Mouse (Mus musculus) MEL (cell line): ENCODE measurements around the gene Brinp3. TPM values are rescaled to one million over a fixed set of nuclear protein-coding genes. Genes with fewer than 3 reads are reported as not detected.
A peak's percentile ranks its signal among the peaks of the same experiment; 100 is the strongest.

Source experiments
- DNase-seq: peaks from one replicate; pipeline ENCODE4 v3.0.0; 2011; ENCODE audit warnings: low read depth, low spot score
- H3K27ac ChIP-seq: 2 replicates; pipeline ENCODE4 v1.5.1; 2012; ENCODE audit warnings: low read depth, mild to moderate bottlenecking, control low read depth, low read length, moderate library complexity; ENCODE audit not compliant: control insufficient read depth
- H3K27me3 ChIP-seq, 2 experiments: fragments of 150-350 bp in 1 of 2; sonication (generic) in 1 of 2; 2 replicates each; pipeline ENCODE4 v1.6.1; 2012; ENCODE audit warnings: low read length in 2 of 2, mild to moderate bottlenecking in 2 of 2, improper control_type of control experiment in 1 of 2, moderate library complexity in 1 of 2; ENCODE audit not compliant: insufficient read depth in 2 of 2, control insufficient read depth in 1 of 2
- H3K36me3 ChIP-seq, 2 experiments: 2 replicates each; pipeline ENCODE4 v1.6.1; 2012 to 2014; ENCODE audit warnings: low read length in 2 of 2, improper control_type of control experiment in 1 of 2, inconsistent platforms in 1 of 2, mild to moderate bottlenecking in 1 of 2; ENCODE audit not compliant: insufficient read depth in 2 of 2, control insufficient read depth in 1 of 2
- H3K4me1 ChIP-seq, 2 experiments: fragments of 150-350 bp in 1 of 2; sonication (generic) in 1 of 2; 2 replicates each; pipeline ENCODE4 v1.6.1; 2012; ENCODE audit warnings: low read length in 2 of 2, improper control_type of control experiment in 1 of 2, mild to moderate bottlenecking in 1 of 2; ENCODE audit not compliant: insufficient read depth in 2 of 2, control insufficient read depth in 1 of 2
- H3K4me3 ChIP-seq, 2 experiments: fragments of 150-350 bp in 1 of 2; sonication (generic) in 1 of 2; 2 replicates each; pipeline ENCODE4 v1.5.1; 2012; ENCODE audit warnings: low read depth in 2 of 2, low read length in 2 of 2, mild to moderate bottlenecking in 2 of 2, moderate library complexity in 2 of 2, control low read depth in 1 of 2, improper control_type of control experiment in 1 of 2; ENCODE audit not compliant: control insufficient read depth in 1 of 2, insufficient read depth in 1 of 2
- H3K79me2 ChIP-seq: 2 replicates; pipeline ENCODE4 v1.6.1; 2012; ENCODE audit warnings: mild to moderate bottlenecking, low read length, moderate library complexity; ENCODE audit not compliant: control insufficient read depth, poor library complexity, insufficient read depth
- H3K9ac ChIP-seq: 2 replicates; pipeline ENCODE4 v1.6.1; 2012; ENCODE audit warnings: low read depth, mild to moderate bottlenecking, control low read depth, low read length, moderate library complexity; ENCODE audit not compliant: control insufficient read depth, poor library complexity, severe bottlenecking
- H3K9me3 ChIP-seq: fragments of 150-350 bp; sonication (generic); replicated peaks from 2 replicates; pipeline ENCODE4 v1.6.1; 2012; ENCODE audit warnings: mild to moderate bottlenecking, low read length, improper control_type of control experiment, moderate library complexity; ENCODE audit not compliant: insufficient read depth
- CHD1 ChIP-seq: IDR thresholded peaks from 2 replicates; pipeline ENCODE4 v1.6.1; 2012; ENCODE audit warnings: low read depth, mild to moderate bottlenecking, inconsistent platforms, low read length, improper control_type of control experiment
- CTCF ChIP-seq, 3 experiments: IDR thresholded peaks in 2 of 3; conservative IDR thresholded peaks in 1 of 3; 2 replicates each; pipeline ENCODE4 v1.5.1; 2011 to 2012; ENCODE audit warnings: low read length in 3 of 3, low read depth in 2 of 3, mild to moderate bottlenecking in 2 of 3, improper control_type of control experiment in 1 of 3, inconsistent platforms in 1 of 3, mixed read lengths in 1 of 3, moderate library complexity in 1 of 3; ENCODE audit not compliant: control insufficient read depth in 1 of 3, insufficient read depth in 1 of 3, poor library complexity in 1 of 3, severe bottlenecking in 1 of 3
- EP300 ChIP-seq, 2 experiments: IDR thresholded peaks; 2 replicates each; pipeline ENCODE4 v1.6.1; 2011; ENCODE audit warnings: improper control_type of control experiment in 2 of 2, low read length in 2 of 2, low read depth in 1 of 2, mild to moderate bottlenecking in 1 of 2
- ETS1 ChIP-seq: IDR thresholded peaks from 2 replicates; pipeline ENCODE4 v1.6.1; 2012; ENCODE audit warnings: low read depth, mild to moderate bottlenecking, inconsistent platforms, low read length, improper control_type of control experiment, moderate library complexity
- GATA1 ChIP-seq: IDR thresholded peaks from 2 replicates; pipeline ENCODE4 v1.6.1; 2011; ENCODE audit warnings: low read depth, low read length, improper control_type of control experiment
- HCFC1 ChIP-seq: IDR thresholded peaks from 2 replicates; pipeline ENCODE4 v1.6.1; 2012; ENCODE audit warnings: low read depth, mild to moderate bottlenecking, inconsistent platforms, low read length, improper control_type of control experiment, moderate library complexity
- JUND ChIP-seq: IDR thresholded peaks from 2 replicates; pipeline ENCODE4 v1.6.1; 2011; ENCODE audit warnings: low read depth, mild to moderate bottlenecking, improper control_type of control experiment, low read length
- KAT2A ChIP-seq: conservative IDR thresholded peaks from 2 replicates; pipeline ENCODE4 v1.6.1; 2012; ENCODE audit warnings: low read depth, low read length, improper control_type of control experiment, inconsistent platforms
- MAFK ChIP-seq: IDR thresholded peaks from 2 replicates; pipeline ENCODE4 v1.6.1; 2011; ENCODE audit warnings: low read depth, mild to moderate bottlenecking, low read length, improper control_type of control experiment, borderline replicate concordance
- MAX ChIP-seq: IDR thresholded peaks from 2 replicates; pipeline ENCODE4 v1.6.1; 2011; ENCODE audit warnings: low read length, improper control_type of control experiment
- MAZ ChIP-seq: IDR thresholded peaks from 2 replicates; pipeline ENCODE4 v1.6.1; 2012; ENCODE audit warnings: low read depth, mild to moderate bottlenecking, inconsistent platforms, low read length, improper control_type of control experiment
- MXI1 ChIP-seq: IDR thresholded peaks from 2 replicates; pipeline ENCODE4 v1.6.1; 2011; ENCODE audit warnings: mild to moderate bottlenecking, low read depth, low read length, improper control_type of control experiment
- MYB ChIP-seq: IDR thresholded peaks from 2 replicates; pipeline ENCODE4 v1.6.1; 2011; ENCODE audit warnings: mild to moderate bottlenecking, low read depth, low read length, improper control_type of control experiment
- NRF1 ChIP-seq: IDR thresholded peaks from 2 replicates; pipeline ENCODE4 v1.6.1; 2014; ENCODE audit warnings: low read depth, mild to moderate bottlenecking, inconsistent platforms, low read length, improper control_type of control experiment, moderate library complexity; ENCODE audit not compliant: poor library complexity, insufficient read depth, severe bottlenecking
- POLR2A ChIP-seq, 2 experiments: IDR thresholded peaks; 2 replicates each; pipeline ENCODE4 v1.6.1; 2011 to 2012; ENCODE audit warnings: low read length in 2 of 2, mild to moderate bottlenecking in 2 of 2, control low read depth in 1 of 2, improper control_type of control experiment in 1 of 2, low read depth in 1 of 2, moderate library complexity in 1 of 2; ENCODE audit not compliant: control insufficient read depth in 1 of 2, insufficient read depth in 1 of 2, poor library complexity in 1 of 2
- POLR2AphosphoS5 ChIP-seq: IDR thresholded peaks from 2 replicates; pipeline ENCODE4 v1.6.1; 2012; ENCODE audit warnings: low read depth, borderline replicate concordance, mild to moderate bottlenecking, inconsistent platforms, low read length, moderate library complexity, mixed read lengths
- RAD21 ChIP-seq: IDR thresholded peaks from 2 replicates; pipeline ENCODE4 v1.6.1; 2011; ENCODE audit warnings: mild to moderate bottlenecking, low read depth, low read length, improper control_type of control experiment
- RCOR1 ChIP-seq: IDR thresholded peaks from 2 replicates; pipeline ENCODE4 v1.6.1; 2012; ENCODE audit warnings: low read depth, mild to moderate bottlenecking, inconsistent platforms, low read length, improper control_type of control experiment
- SMC3 ChIP-seq: IDR thresholded peaks from 2 replicates; pipeline ENCODE4 v1.6.1; 2011; ENCODE audit warnings: low read depth, low read length, improper control_type of control experiment
- TAL1 ChIP-seq: IDR thresholded peaks from 2 replicates; pipeline ENCODE4 v1.6.1; 2012; ENCODE audit warnings: mild to moderate bottlenecking, inconsistent platforms, low read length, moderate library complexity, mixed read lengths
- TCF12 ChIP-seq: IDR thresholded peaks from 2 replicates; pipeline ENCODE4 v1.6.1; 2014; ENCODE audit warnings: low read depth, mild to moderate bottlenecking, inconsistent platforms, low read length, improper control_type of control experiment, moderate library complexity
- USF2 ChIP-seq, 2 experiments: IDR thresholded peaks; 2 replicates each; pipeline ENCODE4 v1.6.1; 2011 to 2012; ENCODE audit warnings: improper control_type of control experiment in 2 of 2, low read length in 2 of 2, borderline replicate concordance in 1 of 2, inconsistent platforms in 1 of 2, low read depth in 1 of 2, mild to moderate bottlenecking in 1 of 2; ENCODE audit not compliant: insufficient read depth in 1 of 2
- ZKSCAN1 ChIP-seq: IDR thresholded peaks from 2 replicates; pipeline ENCODE4 v1.6.1; 2012; ENCODE audit warnings: low read depth, mild to moderate bottlenecking, inconsistent platforms, low read length, improper control_type of control experiment, moderate library complexity
- ZMIZ1 ChIP-seq: IDR thresholded peaks from 2 replicates; pipeline ENCODE4 v1.6.1; 2012; ENCODE audit warnings: low read depth, mild to moderate bottlenecking, inconsistent platforms, low read length, improper control_type of control experiment, moderate library complexity
- ZNF384 ChIP-seq: IDR thresholded peaks from 2 replicates; pipeline ENCODE4 v1.6.1; 2012; ENCODE audit warnings: low read depth, mild to moderate bottlenecking, inconsistent platforms, low read length, improper control_type of control experiment
- polyA plus RNA-seq, 2 experiments: library from polyadenylated mRNA; stranded (reverse) in 1 of 2; unstranded in 1 of 2; fragments of >175 nt in 1 of 2; fragments of >200 nt in 1 of 2; gene quantifications; 2 replicates each; pipeline versions ENCODE4 v1.2.1 to v1.2.4; 2012; ENCODE audit warnings: low replicate concordance in 2 of 2, low read depth in 1 of 2; ENCODE audit not compliant: insufficient read length in 2 of 2, insufficient read depth in 1 of 2, missing spikeins in 1 of 2
- total RNA-seq: library from RNA; depleted of rRNA; stranded (reverse); fragments of 300-350 nt; gene quantifications from 2 replicates; pipeline ENCODE4 v1.2.3, GENCODE M21; 2012

Gene Brinp3
- total and polyA plus RNA-seq, 3 experiments, result not detected

GRCm38 (mm10) chr1:146833888-146834287, 339.3 kb downstream of the Brinp3 start:
- H3K4me3 ChIP-seq, result no peak overlapping the region
- DNase-seq, result no peak
- H3K9me3 ChIP-seq, result no peaks in the 10 kb centered on the region
- H3K27me3 ChIP-seq, result no peaks in the 10 kb centered on the region
- no peak overlapping the region for H3K9ac ChIP-seq
- H3K36me3 ChIP-seq, result no peaks in the 10 kb centered on the region
- TF ChIP-seq NRF1 (no peak), POLR2A (IDR thresholded peaks at IDR 0.05; ENCODE audit: control insufficient read depth in 1 of 2, insufficient read depth in 1 of 2, low read depth in 1 of 2, low read length in 2 of 2, poor library complexity in 1 of 2) (no peak)
- no peak overlapping the region for H3K27ac ChIP-seq
- H3K4me1 ChIP-seq, result no peaks in the 10 kb centered on the region
- H3K79me2 ChIP-seq, result no peaks in the 10 kb centered on the region

GRCm38 (mm10) chr1:146844087-146844486, 349.5 kb downstream of the Brinp3 start:
- no peak for DNase-seq
- Histone ChIP-seq H3K9me3 (no peaks in the 10 kb centered on the region), H3K4me3 (no peak overlapping the region), H3K36me3 (peaks cover 0 to 1% of the 10 kb centered on the region in 2 experiments; a peak in 1 of 4 replicates), H3K79me2 (no peaks in the 10 kb centered on the region), H3K27ac (no peak overlapping the region), H3K9ac (no peak overlapping the region), H3K4me1 (no peaks in the 10 kb centered on the region; a peak in 1 of 4 replicates), H3K27me3 (no peaks in the 10 kb centered on the region)
- TF ChIP-seq POLR2AphosphoS5, result no peak
- no peak for TF ChIP-seq RCOR1
- TF ChIP-seq HCFC1, result no peak
- no peak for TF ChIP-seq MAX
- no peak for TF ChIP-seq NRF1
- no peak for TF ChIP-seq MAFK
- TF ChIP-seq CTCF (IDR thresholded peaks at IDR 0.05 in 2 of 3, conservative IDR thresholded peaks at IDR 0.05 in 1 of 3; ENCODE audit: control insufficient read depth in 1 of 3, insufficient read depth in 1 of 3, low read depth in 2 of 3, low read length in 3 of 3, poor library complexity in 1 of 3, severe bottlenecking in 1 of 3), result no peak
- TF ChIP-seq MXI1, result no peak
- no peak for TF ChIP-seq ETS1
- TF ChIP-seq SMC3, result no peak
- no peak for TF ChIP-seq USF2 (IDR thresholded peaks at IDR 0.05; ENCODE audit: borderline replicate concordance in 1 of 2, insufficient read depth in 1 of 2, low read depth in 1 of 2, low read length in 2 of 2)

GRCm38 (mm10) chr1:146848892-146849291, 354.3 kb downstream of the Brinp3 start:
- no peaks in the 10 kb centered on the region; a peak in 1 of 4 replicates for H3K4me1 ChIP-seq
- H3K79me2 ChIP-seq, result no peaks in the 10 kb centered on the region
- no peak for TF ChIP-seq KAT2A
- TF ChIP-seq ZNF384, result peak; percentile 90
- TF ChIP-seq JUND, result no peak
- peak; percentile 81 for TF ChIP-seq RCOR1
- TF ChIP-seq MAZ, result no peak
- TF ChIP-seq EP300 (IDR thresholded peaks at IDR 0.05; ENCODE audit: low read depth in 1 of 2, low read length in 2 of 2), result peak; percentile 32 to 61; a peak in 3 of 4 replicates
- TF ChIP-seq POLR2A (IDR thresholded peaks at IDR 0.05; ENCODE audit: control insufficient read depth in 1 of 2, insufficient read depth in 1 of 2, low read depth in 1 of 2, low read length in 2 of 2, poor library complexity in 1 of 2), result no peak
- TF ChIP-seq MXI1, result no peak
- TF ChIP-seq TCF12, result peak; percentile 25; the same call in 1 of the 2 replicates
- TF ChIP-seq MYB, result no peak
- no peak for TF ChIP-seq ZMIZ1
- TF ChIP-seq RAD21, result no peak
- TF ChIP-seq GATA1, result peak; percentile 60
- TF ChIP-seq CHD1, result no peak
- TF ChIP-seq TAL1, result no peak
- no peak for TF ChIP-seq ZKSCAN1
- TF ChIP-seq MAFK, result no peak
- peak; percentile 40; the same call in 1 of the 2 replicates for TF ChIP-seq ETS1

More at GRCm38 (mm10) chr1:146848892-146849291, 354.3 kb downstream of the Brinp3 start:
- Histone ChIP-seq H3K4me3 (no peak overlapping the region), H3K9ac (no peak overlapping the region), H3K27ac (no peak overlapping the region), H3K9me3 (no peaks in the 10 kb centered on the region), H3K36me3 (peaks cover 0 to 2% of the 10 kb centered on the region in 2 experiments; a peak in 1 of 4 replicates), H3K27me3 (no peaks in the 10 kb centered on the region)
- DNase-seq, result peak; percentile 48
